ENCODE assay signal across 8 mouse cellular contexts in genomic region chr19:53903507-53904321, GRCm38 (mm10). TPM values are rescaled to one million over a fixed set of nuclear protein-coding genes. Genes with fewer than 3 reads are reported as not detected.
DNase-seq lines count a peak whose midpoint lies in the region; ATAC-seq and TF ChIP-seq lines count a peak whose summit lies in the region.

No protein-coding gene starts in this region.

- WGBS in kidney, adult 2 months, result under 1% methylated on average over 77 of the region's 83 CpGs
- WGBS in limb, embryonic 14.5 days, result 5% methylated on average over 65 of the region's 83 CpGs
- under 1% methylated on average over 82 of the region's 83 CpGs for WGBS in midbrain, embryonic 14.5 days

- H3K27me3 ChIP-seq in kidney, adult 2 months (replicated peaks; ENCODE audit: control insufficient read depth, insufficient read depth, low read length), result no peaks in the 10 kb centered on the region
- H3K27me3 ChIP-seq in limb, embryonic 14.5 days (ENCODE audit: control insufficient read depth, insufficient read depth, low read length), result no peaks in the 10 kb centered on the region
- no peaks in the 10 kb centered on the region for H3K27me3 ChIP-seq in midbrain, embryonic 14.5 days (ENCODE audit: control insufficient read depth, insufficient read depth, low read length)

- H3K9me3 ChIP-seq in limb, embryonic 14.5 days (ENCODE audit: control insufficient read depth, low read length), result no peaks in the 10 kb centered on the region
- H3K9me3 ChIP-seq in midbrain, embryonic 14.5 days (ENCODE audit: control insufficient read depth, low read length), result no peaks in the 10 kb centered on the region

- H3K9ac ChIP-seq in limb, embryonic 14.5 days (ENCODE audit: low read depth, low read length, severe bottlenecking), result peak overlapping the region; percentile 95
- peak overlapping the region; percentile 87 for H3K9ac ChIP-seq in midbrain, embryonic 14.5 days (replicated peaks; ENCODE audit: low read length)

- peak overlapping the region; percentile 73 for H3K4me2 ChIP-seq in limb, embryonic 14.5 days (replicated peaks; ENCODE audit: low read depth, low read length, severe bottlenecking)
- peak overlapping the region; percentile 85 for H3K4me2 ChIP-seq in midbrain, embryonic 14.5 days (ENCODE audit: low read length)

- DNase-seq in 3T3-L1 (ENCODE audit: low read depth, low spot score), result peak; percentile 83
- peak; percentile 57 to 63 for DNase-seq in adrenal gland, adult 18-20 months (ENCODE audit: low spot score in 2 of 2)
- DNase-seq in embryo, embryonic 9.5 days (ENCODE audit: extremely low spot score), result peak; percentile 52
- DNase-seq in heart, adult 8-10 months (ENCODE audit: low spot score), result peak; percentile 63
- DNase-seq in kidney, adult 2 months, result peak; percentile 64
- DNase-seq in limb, embryonic 14.5 days (ENCODE audit: low spot score), result peak; percentile 78
- DNase-seq in midbrain, embryonic 14.5 days, result peak; percentile 75
- peak; percentile 59 to 82 for DNase-seq in spleen, postnatal 4 days (ENCODE audit: low spot score in 2 of 2)

- no peak for TF ChIP-seq POLR2A in kidney, adult 2 months (IDR thresholded peaks at IDR 0.05; ENCODE audit: low read depth, low read length)
- TF ChIP-seq POLR2A in limb, embryonic 14.5 days (IDR thresholded peaks at IDR 0.05; ENCODE audit: borderline replicate concordance, extremely low read depth, insufficient read depth, insufficient read length), result peak; percentile 13; the same call in 1 of the 2 replicates

- peak overlapping the region; percentile 98 for H3K4me3 ChIP-seq in kidney, adult 2 months (ENCODE audit: insufficient read depth, low read depth, low read length)
- peak overlapping the region; percentile 97 for H3K4me3 ChIP-seq in limb, embryonic 14.5 days (replicated peaks; ENCODE audit: low read length)
- peak overlapping the region; percentile 93 for H3K4me3 ChIP-seq in midbrain, embryonic 14.5 days (replicated peaks; ENCODE audit: low read depth, low read length)

- H3K36me3 ChIP-seq in kidney, adult 2 months (ENCODE audit: control insufficient read depth, insufficient read depth, low read length), result no peaks in the 10 kb centered on the region
- H3K36me3 ChIP-seq in limb, embryonic 14.5 days (ENCODE audit: control insufficient read depth, insufficient read depth, low read length), result peaks cover 12% of the 10 kb centered on the region
- no peaks in the 10 kb centered on the region for H3K36me3 ChIP-seq in midbrain, embryonic 14.5 days (ENCODE audit: control insufficient read depth, insufficient read depth, low read length)

- TF ChIP-seq CTCF in kidney, adult 2 months (conservative IDR thresholded peaks at IDR 0.05; ENCODE audit: insufficient read depth, insufficient read length, low read depth, low read length), result peak; percentile 36

- H3K27ac ChIP-seq in kidney, adult 2 months (ENCODE audit: insufficient read depth, low read depth, low read length), result peak overlapping the region; percentile 76
- H3K27ac ChIP-seq in limb, embryonic 14.5 days (replicated peaks; ENCODE audit: low read depth, low read length), result peak overlapping the region; percentile 92
- peak overlapping the region; percentile 92 for H3K27ac ChIP-seq in midbrain, embryonic 14.5 days (replicated peaks; ENCODE audit: low read depth, low read length)

- peak; percentile 42 for ATAC-seq in limb, embryonic 14.5 days (ENCODE audit: low FRiP score, low read depth)
- peak; percentile 70 for ATAC-seq in midbrain, embryonic 14.5 days (ENCODE audit: low FRiP score, low TSS enrichment)

- peaks cover 17% of the 10 kb centered on the region for H3K4me1 ChIP-seq in kidney, adult 2 months (ENCODE audit: control insufficient read depth, insufficient read depth, low read length)
- peaks cover 31% of the 10 kb centered on the region for H3K4me1 ChIP-seq in limb, embryonic 14.5 days (ENCODE audit: control insufficient read depth, insufficient read depth, low read length)
- peaks cover 23% of the 10 kb centered on the region for H3K4me1 ChIP-seq in midbrain, embryonic 14.5 days (ENCODE audit: control insufficient read depth, insufficient read depth, low read length)

RNA-seq across cellular contexts. Expression of gene Pdcd4, which starts 11.7 kb away (rescaled TPM):
- 10 to 100 TPM; 69.6 to 91.1 TPM for total RNA-seq in adrenal gland, adult 18-20 months (2021)
- 10 to 100 TPM; 18.3 to 28.1 (median 23.4) TPM for total RNA-seq in heart, adult 8-10 months (2022)
- 6.4 and 10.3 TPM in 2 replicates for polyA plus RNA-seq in kidney, adult 2 months (2012; rRNA removed)
- 23.3 and 43.3 TPM in 2 replicates for polyA plus RNA-seq in limb, embryonic 14.5 days (2012; rRNA removed)
- 96.4 and 109 TPM in 2 replicates for polyA plus RNA-seq in limb, embryonic 14.5 days (2014; fragmentation: Nextera tagmentation; extraction: Ambion mirVana)
- 73.9 and 74.2 TPM in 2 replicates for polyA plus RNA-seq in midbrain, embryonic 14.5 days (2014; fragmentation: Nextera tagmentation; extraction: Ambion mirVana)

RNA-seq across cellular contexts. Expression of gene Shoc2, which starts 40.4 kb away (rescaled TPM):
- total RNA-seq in adrenal gland, adult 18-20 months (2021), result 10 to 100 TPM; 40.3 to 48.7 TPM
- 10 to 100 TPM; 23.1 to 27.9 (median 24.0) TPM for total RNA-seq in heart, adult 8-10 months (2022)
- 16.3 and 19.1 TPM in 2 replicates for polyA plus RNA-seq in kidney, adult 2 months (2012; rRNA removed)
- polyA plus RNA-seq in limb, embryonic 14.5 days (2012; rRNA removed), result 26.9 and 29.2 TPM in 2 replicates
- polyA plus RNA-seq in limb, embryonic 14.5 days (2014; fragmentation: Nextera tagmentation; extraction: Ambion mirVana), result 44.8 and 48.2 TPM in 2 replicates
- 59.9 and 76.7 TPM in 2 replicates for polyA plus RNA-seq in midbrain, embryonic 14.5 days (2014; fragmentation: Nextera tagmentation; extraction: Ambion mirVana)

RNA-seq across cellular contexts. Expression of gene Bbip1, which starts 40.7 kb away (rescaled TPM):
- 10 to 100 TPM; 21.0 to 27.3 TPM for total RNA-seq in adrenal gland, adult 18-20 months (2021)
- 10 to 100 TPM; 36.5 to 41.6 (median 37.9) TPM for total RNA-seq in heart, adult 8-10 months (2022)
- 9.4 and 12.6 TPM in 2 replicates for polyA plus RNA-seq in kidney, adult 2 months (2012; rRNA removed)
- 34.6 and 57.2 TPM in 2 replicates for polyA plus RNA-seq in limb, embryonic 14.5 days (2012; rRNA removed)
- polyA plus RNA-seq in limb, embryonic 14.5 days (2014; fragmentation: Nextera tagmentation; extraction: Ambion mirVana), result 78.8 and 84.1 TPM in 2 replicates
- 134 and 163 TPM in 2 replicates for polyA plus RNA-seq in midbrain, embryonic 14.5 days (2014; fragmentation: Nextera tagmentation; extraction: Ambion mirVana)

Comparison
In these comparisons a context has a peak if more than half of its experiments do, and no peak if none do; other contexts are left out.
1. Peak in every context shown above with its lines: DNase-seq, ATAC-seq, H3K4me3 ChIP-seq and H3K27ac ChIP-seq.